Mouse (Mus musculus): ENCODE results near the gene Gm39566. TPM values are rescaled to one million over a fixed set of nuclear protein-coding genes. Genes with fewer than 3 reads are reported as not detected.

Gene Gm39566
- total and polyA plus RNA-seq, 3 experiments: 0.04 TPM; not detected in 2

DNA sequence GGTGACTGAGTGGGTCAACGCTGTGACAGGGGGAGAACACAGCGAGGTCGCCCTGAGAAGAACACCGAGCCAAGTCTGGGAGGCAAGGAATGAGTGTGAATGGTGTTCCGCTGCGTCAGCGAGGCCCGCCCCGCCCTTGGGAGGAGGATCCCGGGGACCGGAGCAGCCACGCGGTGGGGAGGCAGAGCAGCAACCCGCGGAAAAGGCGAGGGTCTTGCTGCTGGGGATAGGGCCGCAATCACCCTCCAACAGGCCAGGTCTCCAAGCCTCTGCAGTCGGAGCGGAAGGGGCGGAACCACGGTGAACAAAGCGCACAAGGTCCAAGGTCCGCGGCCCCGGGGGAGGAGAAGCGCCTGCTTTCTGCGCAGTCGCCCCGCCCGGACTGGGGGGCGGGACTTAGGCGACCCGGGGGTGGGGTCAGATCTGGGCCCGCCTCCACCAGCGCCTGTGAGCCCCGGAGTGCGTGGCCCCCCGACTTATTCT is 31.1 kb upstream of the Gm39566 start, which contains the start of gene Plscr3:
TSS of gene Plscr3 (plus strand) at position 179 of the 483 bp plus-strand sequence.
- Histone ChIP-seq H3K27me3 (ENCODE audit: control insufficient read depth in 1 of 2, insufficient read depth in 2 of 2, low read length in 2 of 2) (no peaks in the 10 kb centered on the region), H3K27ac (ENCODE audit: control insufficient read depth, low read depth, low read length) (peak within 1 kb of the TSS; percentile 78), H3K79me2 (ENCODE audit: control insufficient read depth, insufficient read depth, low read length, poor library complexity) (peaks cover 3% of the 10 kb centered on the region; the same call in 1 of the 2 replicates), H3K9me3 (replicated peaks; ENCODE audit: insufficient read depth, low read length) (no peaks in the 10 kb centered on the region), H3K4me3 (ENCODE audit: control insufficient read depth in 1 of 2, insufficient read depth in 1 of 2, low read depth in 2 of 2, low read length in 2 of 2) (peak within 1 kb of the TSS; percentile 60 to 86), H3K4me1 (ENCODE audit: control insufficient read depth in 1 of 2, insufficient read depth in 2 of 2, low read length in 2 of 2) (peaks cover 4 to 14% of the 10 kb centered on the region in 2 experiments; a peak in 2 of 4 replicates), H3K9ac (ENCODE audit: control insufficient read depth, low read depth, low read length, poor library complexity, severe bottlenecking) (peak within 1 kb of the TSS; percentile 79), H3K36me3 (ENCODE audit: control insufficient read depth in 1 of 2, insufficient read depth in 2 of 2, low read length in 2 of 2) (peaks cover 0 to 2% of the 10 kb centered on the region in 2 experiments; a peak in 1 of 4 replicates)
- peak; percentile 96 for DNase-seq (ENCODE audit: low read depth, low spot score)
- TF ChIP-seq NRF1 (IDR thresholded peaks at IDR 0.05; ENCODE audit: insufficient read depth, low read depth, low read length, poor library complexity, severe bottlenecking): peak; percentile 74
- no peak for TF ChIP-seq GATA1 (IDR thresholded peaks at IDR 0.05; ENCODE audit: low read depth, low read length)
- peak; percentile 41; the same call in 1 of the 2 replicates for TF ChIP-seq MAFK (IDR thresholded peaks at IDR 0.05; ENCODE audit: borderline replicate concordance, low read depth, low read length)
- peak; percentile 85 to 97 for TF ChIP-seq POLR2A (IDR thresholded peaks at IDR 0.05; ENCODE audit: control insufficient read depth in 1 of 2, insufficient read depth in 1 of 2, low read depth in 1 of 2, low read length in 2 of 2, poor library complexity in 1 of 2)
- TF ChIP-seq USF1 (IDR thresholded peaks at IDR 0.05; ENCODE audit: low read depth, low read length): no peak
- peak; percentile 28; the same call in 1 of the 2 replicates for TF ChIP-seq ZMIZ1 (IDR thresholded peaks at IDR 0.05; ENCODE audit: low read depth, low read length)
- TF ChIP-seq CHD1 (IDR thresholded peaks at IDR 0.05; ENCODE audit: low read depth, low read length): no peak
- TF ChIP-seq TBP (IDR thresholded peaks at IDR 0.05; ENCODE audit: low read depth, low read length): peak; percentile 74
- no peak for TF ChIP-seq ETS1 (IDR thresholded peaks at IDR 0.05; ENCODE audit: low read depth, low read length)
- TF ChIP-seq ZNF384 (IDR thresholded peaks at IDR 0.05; ENCODE audit: low read depth, low read length): no peak
- no peak for TF ChIP-seq RAD21 (IDR thresholded peaks at IDR 0.05; ENCODE audit: low read depth, low read length)
- no peak for TF ChIP-seq GABPA (IDR thresholded peaks at IDR 0.05; ENCODE audit: low read depth, low read length)
- peak; percentile 84; the same call in 1 of the 2 replicates for TF ChIP-seq POLR2AphosphoS2 (IDR thresholded peaks at IDR 0.05; ENCODE audit: low read length)
- TF ChIP-seq ZC3H11A (IDR thresholded peaks at IDR 0.05; ENCODE audit: low read depth, low read length): no peak
- TF ChIP-seq MYC (IDR thresholded peaks at IDR 0.05; ENCODE audit: low read depth, low read length): peak; percentile 87
- TF ChIP-seq BHLHE40 (IDR thresholded peaks at IDR 0.05; ENCODE audit: borderline replicate concordance, low read depth, low read length): no peak
- TF ChIP-seq USF2 (IDR thresholded peaks at IDR 0.05; ENCODE audit: borderline replicate concordance in 1 of 2, insufficient read depth in 1 of 2, low read depth in 1 of 2, low read length in 2 of 2): no peak
- 0 out of 2 replicates have a peak, but pooled peaks have one; percentile 40 for TF ChIP-seq POLR2AphosphoS5 (IDR thresholded peaks at IDR 0.05; ENCODE audit: borderline replicate concordance, low read depth, low read length)
- TF ChIP-seq RCOR1 (IDR thresholded peaks at IDR 0.05; ENCODE audit: low read depth, low read length): no peak
- TF ChIP-seq MEF2A (IDR thresholded peaks at IDR 0.05; ENCODE audit: extremely low read depth, insufficient replicate concordance, low read depth, low read length, poor library complexity, severe bottlenecking): no peak
- no peak for TF ChIP-seq CHD2 (IDR thresholded peaks at IDR 0.05; ENCODE audit: low read length)
- TF ChIP-seq EP300 (IDR thresholded peaks at IDR 0.05; ENCODE audit: low read depth in 1 of 2, low read length in 2 of 2): 0 out of 4 replicates have a peak, but pooled peaks of 1 of the 2 experiments have one; percentile 23
- peak; percentile 8; the same call in 1 of the 2 replicates for TF ChIP-seq SMC3 (IDR thresholded peaks at IDR 0.05; ENCODE audit: low read depth, low read length)
- peak; percentile 72 for TF ChIP-seq SIN3A (IDR thresholded peaks at IDR 0.05; ENCODE audit: low read length)
- TF ChIP-seq CTCF (IDR thresholded peaks at IDR 0.05 in 2 of 3, conservative IDR thresholded peaks at IDR 0.05 in 1 of 3; ENCODE audit: control insufficient read depth in 1 of 3, insufficient read depth in 1 of 3, low read depth in 2 of 3, low read length in 3 of 3, poor library complexity in 1 of 3, severe bottlenecking in 1 of 3): no peak
- peak; percentile 44; the same call in 1 of the 2 replicates for TF ChIP-seq TCF12 (IDR thresholded peaks at IDR 0.05; ENCODE audit: low read depth, low read length)
- no peak for TF ChIP-seq TAL1 (IDR thresholded peaks at IDR 0.05; ENCODE audit: low read length)
- peak; percentile 40; the same call in 1 of the 2 replicates for TF ChIP-seq MAZ (IDR thresholded peaks at IDR 0.05; ENCODE audit: low read depth, low read length)
- TF ChIP-seq UBTF (IDR thresholded peaks at IDR 0.05; ENCODE audit: borderline replicate concordance, insufficient read depth, low read depth, low read length): no peak
- TF ChIP-seq MAX (IDR thresholded peaks at IDR 0.05; ENCODE audit: low read length): peak; percentile 90
- TF ChIP-seq MYB (IDR thresholded peaks at IDR 0.05; ENCODE audit: low read depth, low read length): no peak
- no peak for TF ChIP-seq ZKSCAN1 (IDR thresholded peaks at IDR 0.05; ENCODE audit: low read depth, low read length)
- no peak for TF ChIP-seq KAT2A (conservative IDR thresholded peaks at IDR 0.05; ENCODE audit: low read depth, low read length)
- no peak for TF ChIP-seq JUND (IDR thresholded peaks at IDR 0.05; ENCODE audit: low read depth, low read length)
- no peak for TF ChIP-seq E2F4 (IDR thresholded peaks at IDR 0.05; ENCODE audit: borderline replicate concordance, low read depth, low read length)
- TF ChIP-seq MXI1 (IDR thresholded peaks at IDR 0.05; ENCODE audit: low read depth, low read length): peak; percentile 93
- TF ChIP-seq NELFE (IDR thresholded peaks at IDR 0.05; ENCODE audit: low read depth, low read length): peak; percentile 83

Measured in MEL (cell line).